Mouse (Mus musculus) lung, adult 2 months (tissue): ENCODE data around the gene Syn3.

Source experiments
- CTCF ChIP-seq: fragments of 200-500 bp; IDR thresholded peaks from 2 replicates; pipeline ENCODE4 v1.5.1; 2011; ENCODE audit warnings: mild to moderate bottlenecking, low read length, control low read depth; ENCODE audit not compliant: insufficient read depth
- POLR2A ChIP-seq: fragments of 200-500 bp; IDR thresholded peaks from 2 replicates; pipeline ENCODE4 v1.6.1; 2011; ENCODE audit warnings: low read depth, mild to moderate bottlenecking, control low read depth, low read length, borderline replicate concordance; ENCODE audit errors: extremely low read depth

DNA sequence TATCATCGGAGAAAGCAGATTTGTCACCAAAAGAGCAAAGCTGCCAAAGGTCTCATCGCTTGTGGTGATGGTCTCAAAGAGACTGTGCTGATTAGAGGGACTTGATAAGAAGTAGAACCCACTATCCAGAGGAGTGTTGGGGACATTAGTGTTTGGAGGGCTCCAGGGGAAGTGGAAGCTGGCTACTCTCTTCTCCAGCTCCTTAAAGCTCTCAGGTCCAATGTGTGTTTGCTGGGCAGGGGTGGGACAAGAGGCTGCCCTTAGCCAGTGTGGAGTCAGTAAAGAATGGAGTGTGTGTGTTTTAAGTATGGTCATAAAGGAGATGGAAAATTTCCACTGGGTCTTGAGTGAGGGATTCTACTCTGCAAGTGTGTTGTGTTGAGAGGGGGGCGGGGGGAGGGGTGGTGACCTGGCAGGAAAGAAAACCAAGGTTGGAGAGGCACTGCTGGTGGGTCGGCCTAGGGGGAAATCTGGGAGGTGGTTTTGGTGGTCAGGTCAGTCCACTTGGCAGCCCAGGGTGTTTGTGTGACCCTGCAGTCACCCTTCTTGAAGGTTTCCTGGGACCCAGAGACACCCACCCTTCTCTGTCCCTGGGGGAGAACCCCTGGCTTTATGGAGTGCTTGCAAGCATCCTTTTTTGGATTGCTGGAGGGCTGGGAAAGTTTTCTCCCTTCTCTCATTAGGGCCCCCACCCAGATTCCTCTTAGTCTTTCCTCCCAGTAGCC, 196.9 kb downstream of the Syn3 start:
- 0 out of 2 replicates have a peak, but pooled peaks have one; percentile 31 for TF ChIP-seq POLR2A
- no peak for TF ChIP-seq CTCF
